Mouse (Mus musculus) erythroblast, embryonic 14.5 days (primary cell): ENCODE data around the gene Foxn1.

Source experiments
- GATA1 ChIP-seq: IDR thresholded peaks from 2 replicates; pipeline ENCODE4 v1.6.1; 2012; ENCODE audit warnings: low read length, inconsistent platforms, mixed read lengths
- TAL1 ChIP-seq: IDR thresholded peaks from 3 replicates; pipeline ENCODE4 v1.6.1; 2012; ENCODE audit warnings: low read length, inconsistent platforms, mixed read lengths

- TF ChIP-seq GATA1 (no peak), TAL1 (no peak)
These were observed 44.7 kb downstream of the Foxn1 start for GRCm38 (mm10) chr11:78341702-78342101.
